Mouse (Mus musculus) B cell, adult 2 months (primary cell): ENCODE measurements around the gene Armc7.

ENCODE experiments used
- DNase-seq, 2 experiments: peaks; one replicate each; pipeline ENCODE4 v3.0.0; 2022

Gene Armc7

GRCm38 (mm10) chr11:115534759-115535371, 59.4 kb downstream of the Armc7 start:
- DNase-seq = no peak

GRCm38 (mm10) chr11:115535401-115536037, 60.1 kb downstream of the Armc7 start:
- peak; percentile 71 to 81 for DNase-seq

GRCm38 (mm10) chr11:115536038-115536681, 60.7 kb downstream of the Armc7 start, which contains the start of gene Sumo2:
Gene Sumo2, minus strand, starts transcription at chr11:115536276.
- peak; percentile 100 for DNase-seq

DNA sequence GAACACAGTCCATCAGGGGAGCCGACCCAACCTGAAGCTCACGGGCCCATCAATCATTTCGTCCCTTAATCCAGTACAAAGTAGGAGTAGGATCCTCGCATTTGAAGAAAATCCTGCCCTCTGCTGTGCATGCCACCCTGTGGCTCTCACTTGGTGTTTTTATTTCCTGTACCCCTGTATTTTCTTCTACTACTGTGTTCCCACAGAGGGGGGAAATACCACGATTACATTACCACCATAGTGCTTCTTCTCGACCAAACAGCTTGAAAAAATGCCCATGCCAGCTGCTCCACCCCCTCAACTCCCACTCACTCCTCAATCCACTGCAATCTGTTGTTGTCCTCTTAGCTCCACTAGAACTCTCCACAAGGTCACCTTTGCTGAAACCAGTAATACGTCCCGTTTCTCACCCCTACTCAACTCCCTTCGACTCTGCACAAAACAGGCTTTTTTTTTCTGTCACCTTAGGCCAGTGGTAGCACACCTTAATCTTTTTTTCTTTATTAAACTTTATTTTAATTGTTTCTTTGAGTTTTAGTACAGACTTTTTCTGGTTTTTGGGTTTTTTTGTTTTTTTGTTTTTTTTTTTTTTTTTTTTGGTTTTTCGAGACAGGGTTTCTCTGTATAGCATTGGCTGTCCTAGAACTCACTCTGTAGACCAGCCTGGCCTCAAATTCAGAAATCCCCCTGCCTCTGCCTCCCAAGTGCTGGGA, 61.5 kb downstream of the Armc7 start:
- DNase-seq = no peak

- peak; percentile 30 to 44 for DNase-seq
Observed at GRCm38 (mm10) chr11:115538045-115538444, 62.6 kb downstream of the Armc7 start.
